Mouse (Mus musculus): ENCODE data around the gene Tcf20.
A peak's percentile ranks its signal among the peaks of the same experiment; 100 is the strongest.
"Not testable (repeated sequence)": the region's sequence is repeated elsewhere in the genome, so short reads cannot be mapped to it uniquely, and the experiment has no call there.

The Tcf20 gene

GRCm38 (mm10) chr15:82810556-82810955 lies 177.1 kb downstream of the Tcf20 start:
- no peak for DNase-seq (ENCODE audit: low read depth, low spot score)

- DNase-seq (ENCODE audit: low read depth, low spot score): no peak
These were observed 178.2 kb downstream of the Tcf20 start for GRCm38 (mm10) chr15:82809511-82809910.

GRCm38 (mm10) chr15:82806969-82807763 lies 180.5 kb downstream of the Tcf20 start:
- no peak for DNase-seq (ENCODE audit: low read depth, low spot score)

GRCm38 (mm10) chr15:82804708-82805639 lies 182.7 kb downstream of the Tcf20 start:
- DNase-seq (ENCODE audit: low read depth, low spot score): peak; percentile 36

GRCm38 (mm10) chr15:82795936-82796440 lies 191.7 kb downstream of the Tcf20 start:
- no peak for DNase-seq (ENCODE audit: low read depth, low spot score)

- no peak for DNase-seq (ENCODE audit: low read depth, low spot score)
These were observed 193.4 kb downstream of the Tcf20 start, which contains the start of gene Cyp2d26 for GRCm38 (mm10) chr15:82794277-82794676. TSS of gene Cyp2d26 (minus strand) at chr15:82794294.

- no peak for DNase-seq (ENCODE audit: low read depth, low spot score)
These were observed 193.8 kb downstream of the Tcf20 start for GRCm38 (mm10) chr15:82793868-82794267.

- no peak for DNase-seq (ENCODE audit: low read depth, low spot score)
These were observed 194.2 kb downstream of the Tcf20 start for GRCm38 (mm10) chr15:82793454-82793853.

GRCm38 (mm10) chr15:82792566-82792965 lies 195.1 kb downstream of the Tcf20 start:
- DNase-seq (ENCODE audit: low read depth, low spot score): no peak

GRCm38 (mm10) chr15:82784581-82784980 lies 203.1 kb downstream of the Tcf20 start:
- DNase-seq (ENCODE audit: low read depth, low spot score): no peak

GRCm38 (mm10) chr15:82783800-82784199 lies 203.9 kb downstream of the Tcf20 start:
- DNase-seq (ENCODE audit: low read depth, low spot score): no peak

- not testable (repeated sequence) for DNase-seq (ENCODE audit: low read depth, low spot score)
These were observed 209.8 kb downstream of the Tcf20 start for GRCm38 (mm10) chr15:82777856-82778255.

- DNase-seq (ENCODE audit: low read depth, low spot score): no peak
These were observed 221.7 kb downstream of the Tcf20 start for GRCm38 (mm10) chr15:82765943-82766342.

GRCm38 (mm10) chr15:82764881-82765280 lies 222.8 kb downstream of the Tcf20 start:
- no peak for DNase-seq (ENCODE audit: low read depth, low spot score)

GRCm38 (mm10) chr15:82763631-82764420 lies 223.8 kb downstream of the Tcf20 start, which contains the start of gene Cyp2d40:
TSS of gene Cyp2d40 (minus strand) at chr15:82764183.
- DNase-seq (ENCODE audit: low read depth, low spot score): no peak
